Mouse (Mus musculus): ENCODE measurements around the gene Il1b. TPM values are rescaled to one million over a fixed set of nuclear protein-coding genes. Genes with fewer than 3 reads are reported as not detected.

The Il1b gene
- polyA plus RNA-seq, 1 experiment from 2014 or later: not detected

GRCm38 (mm10) chr2:129398176-129398575 is 27.2 kb upstream of the Il1b start:
- Histone ChIP-seq H3K9me3 (no peaks in the 10 kb centered on the region), H3K4me3 (no peak overlapping the region), H3K27ac (replicated peaks) (no peak overlapping the region), H3K27me3 (replicated peaks) (no peaks in the 10 kb centered on the region), H3K4me1 (no peaks in the 10 kb centered on the region), H3K4me2 (no peak overlapping the region), H3K9ac (no peak overlapping the region), H3K36me3 (no peaks in the 10 kb centered on the region)
- WGBS: 68% methylated on average over 3 of the region's 3 CpGs
- no peak for ATAC-seq (ENCODE audit: extremely low read depth, insufficient number of reproducible peaks, low FRiP score, low TSS enrichment)

DNA sequence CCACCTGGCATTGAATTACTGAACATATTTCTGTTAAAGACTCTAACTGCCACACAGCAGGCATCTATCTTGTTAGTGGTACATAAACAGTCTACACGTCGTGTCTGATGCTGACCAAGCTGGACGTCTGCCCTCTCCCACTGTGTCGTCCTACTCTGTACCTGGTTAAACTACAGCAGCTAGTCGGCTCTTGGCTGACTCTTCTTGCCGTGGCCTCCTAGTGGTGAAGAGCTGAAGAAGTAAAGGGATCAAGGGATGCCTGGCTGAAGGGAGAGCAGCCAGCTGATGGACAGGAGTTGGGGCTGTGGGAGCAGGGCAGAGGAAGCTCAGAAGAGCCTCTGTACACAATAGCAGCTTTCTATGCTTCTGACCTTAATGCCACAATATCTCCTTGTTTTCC is 22.6 kb upstream of the Il1b start:
- Histone ChIP-seq H3K4me1 (no peaks in the 10 kb centered on the region), H3K36me3 (no peaks in the 10 kb centered on the region), H3K4me2 (no peak overlapping the region), H3K9ac (no peak overlapping the region), H3K9me3 (no peaks in the 10 kb centered on the region), H3K4me3 (no peak overlapping the region), H3K27me3 (replicated peaks) (no peaks in the 10 kb centered on the region), H3K27ac (replicated peaks) (no peak overlapping the region)
- 23% methylated on average over 6 of the region's 6 CpGs for WGBS
- ATAC-seq (ENCODE audit: extremely low read depth, insufficient number of reproducible peaks, low FRiP score, low TSS enrichment): no peak

DNA sequence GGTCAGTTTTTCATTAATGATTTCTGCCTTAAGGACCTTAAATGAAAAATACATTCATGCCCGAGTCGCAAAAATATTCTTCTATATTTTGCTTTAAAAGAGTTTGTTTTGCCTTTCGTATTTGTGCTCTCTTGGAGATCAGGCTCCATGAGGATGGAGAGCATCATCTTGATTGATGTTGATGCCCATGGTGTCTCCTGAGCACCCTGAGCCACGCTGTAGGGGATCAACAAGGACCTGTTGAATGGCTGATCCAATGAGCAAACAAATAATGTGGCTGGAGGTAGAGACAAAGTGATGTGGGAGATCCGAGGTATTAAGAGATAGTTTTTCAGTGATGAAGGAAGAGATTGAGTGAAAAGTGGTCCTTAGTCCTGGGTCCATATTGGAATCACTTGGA is 19.2 kb upstream of the Il1b start:
- Histone ChIP-seq H3K9ac (no peak overlapping the region), H3K4me3 (no peak overlapping the region), H3K4me2 (no peak overlapping the region), H3K36me3 (no peaks in the 10 kb centered on the region), H3K27ac (replicated peaks) (no peak overlapping the region), H3K4me1 (no peaks in the 10 kb centered on the region), H3K9me3 (no peaks in the 10 kb centered on the region), H3K27me3 (replicated peaks) (no peaks in the 10 kb centered on the region)
- no peak for ATAC-seq (ENCODE audit: extremely low read depth, insufficient number of reproducible peaks, low FRiP score, low TSS enrichment)
- WGBS: 78% methylated on average over 5 of the region's 5 CpGs

GRCm38 (mm10) chr2:129389323-129389722 is 18.4 kb upstream of the Il1b start:
- no peak overlapping the region for H3K9ac ChIP-seq
- H3K27ac ChIP-seq (replicated peaks): no peak overlapping the region
- ATAC-seq (ENCODE audit: extremely low read depth, insufficient number of reproducible peaks, low FRiP score, low TSS enrichment): no peak
- no peak overlapping the region for H3K4me3 ChIP-seq
- no peaks in the 10 kb centered on the region for H3K27me3 ChIP-seq (replicated peaks)
- H3K9me3 ChIP-seq: no peaks in the 10 kb centered on the region
- peaks cover 2% of the 10 kb centered on the region for H3K4me1 ChIP-seq
- WGBS: 49% methylated on average over 2 of the region's 2 CpGs
- no peak overlapping the region for H3K4me2 ChIP-seq
- no peaks in the 10 kb centered on the region for H3K36me3 ChIP-seq

GRCm38 (mm10) chr2:129385331-129385730 is 14.4 kb upstream of the Il1b start:
- WGBS: 76% methylated on average over 3 of the region's 3 CpGs
- Histone ChIP-seq H3K27me3 (replicated peaks) (no peaks in the 10 kb centered on the region), H3K9ac (no peak overlapping the region), H3K36me3 (no peaks in the 10 kb centered on the region), H3K9me3 (no peaks in the 10 kb centered on the region), H3K4me2 (no peak overlapping the region), H3K27ac (replicated peaks) (no peak overlapping the region), H3K4me1 (peaks cover 14% of the 10 kb centered on the region), H3K4me3 (no peak overlapping the region)
- ATAC-seq (ENCODE audit: extremely low read depth, insufficient number of reproducible peaks, low FRiP score, low TSS enrichment): no peak

- no peak for ATAC-seq (ENCODE audit: extremely low read depth, insufficient number of reproducible peaks, low FRiP score, low TSS enrichment)
- peaks cover 14% of the 10 kb centered on the region for H3K4me1 ChIP-seq
Observed at GRCm38 (mm10) chr2:129384272-129384660, 13.3 kb upstream of the Il1b start.

GRCm38 (mm10) chr2:129383512-129384271 is 12.8 kb upstream of the Il1b start:
- H3K9me3 ChIP-seq: no peaks in the 10 kb centered on the region
- H3K4me1 ChIP-seq: peaks cover 14% of the 10 kb centered on the region
- H3K4me2 ChIP-seq: no peak overlapping the region
- peak; percentile 56; the same call in 1 of the 2 replicates for ATAC-seq (ENCODE audit: extremely low read depth, insufficient number of reproducible peaks, low FRiP score, low TSS enrichment)
- no peaks in the 10 kb centered on the region for H3K27me3 ChIP-seq (replicated peaks)
- H3K27ac ChIP-seq (replicated peaks): peak overlapping the region; percentile 53
- H3K4me3 ChIP-seq: no peak overlapping the region
- WGBS: 46% methylated on average over 8 of the region's 8 CpGs
- no peak overlapping the region for H3K9ac ChIP-seq
- no peaks in the 10 kb centered on the region for H3K36me3 ChIP-seq

More at GRCm38 (mm10) chr2:129384272-129384660, 13.3 kb upstream of the Il1b start:
- Histone ChIP-seq H3K36me3 (no peaks in the 10 kb centered on the region), H3K4me2 (no peak overlapping the region), H3K9me3 (no peaks in the 10 kb centered on the region), H3K9ac (no peak overlapping the region), H3K27me3 (replicated peaks) (no peaks in the 10 kb centered on the region), H3K27ac (replicated peaks) (peak overlapping the region; percentile 53), H3K4me3 (no peak overlapping the region)
- WGBS: 71% methylated on average over 8 of the region's 8 CpGs

DNA sequence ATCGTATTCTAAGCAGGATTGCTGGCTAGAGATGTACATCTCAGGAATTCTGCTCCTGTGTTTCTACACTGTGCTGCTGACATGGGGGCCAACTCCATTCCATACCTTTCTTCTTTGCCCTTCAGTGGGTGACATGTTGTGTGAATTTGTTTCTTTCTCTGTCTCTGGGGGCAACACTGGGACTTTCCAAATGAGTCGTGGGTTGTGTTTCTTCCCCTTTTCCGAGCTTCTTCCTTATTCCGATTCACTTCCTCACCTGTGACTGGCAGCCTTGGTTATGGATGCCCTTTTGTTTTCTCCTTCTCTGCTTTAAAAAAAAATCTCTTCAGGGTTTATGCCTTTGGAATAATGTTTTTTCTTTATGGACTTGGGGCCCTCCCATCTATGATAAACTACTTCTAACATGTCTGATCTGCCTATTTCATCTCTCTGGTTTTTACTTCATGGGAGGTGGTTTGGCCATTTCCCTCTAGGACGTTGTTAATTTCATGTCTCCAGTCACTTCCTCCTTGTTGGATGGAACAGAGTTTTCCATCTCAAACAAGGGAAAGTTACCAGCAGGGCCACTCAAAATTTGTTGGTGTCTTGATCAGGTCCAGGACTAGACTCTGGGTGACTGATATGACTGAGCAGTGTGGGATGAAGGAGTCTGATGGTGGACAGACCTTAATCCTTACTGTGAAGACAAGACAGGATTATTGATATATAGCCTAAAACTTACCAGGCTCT is 10.0 kb upstream of the Il1b start:
- Histone ChIP-seq H3K4me1 (peaks cover 14% of the 10 kb centered on the region), H3K4me3 (no peak overlapping the region), H3K36me3 (no peaks in the 10 kb centered on the region), H3K9ac (no peak overlapping the region), H3K27me3 (replicated peaks) (no peaks in the 10 kb centered on the region), H3K9me3 (no peaks in the 10 kb centered on the region), H3K27ac (replicated peaks) (no peak overlapping the region), H3K4me2 (no peak overlapping the region)
- ATAC-seq (ENCODE audit: extremely low read depth, insufficient number of reproducible peaks, low FRiP score, low TSS enrichment): no peak
- WGBS: 76% methylated on average over 5 of the region's 5 CpGs

DNA sequence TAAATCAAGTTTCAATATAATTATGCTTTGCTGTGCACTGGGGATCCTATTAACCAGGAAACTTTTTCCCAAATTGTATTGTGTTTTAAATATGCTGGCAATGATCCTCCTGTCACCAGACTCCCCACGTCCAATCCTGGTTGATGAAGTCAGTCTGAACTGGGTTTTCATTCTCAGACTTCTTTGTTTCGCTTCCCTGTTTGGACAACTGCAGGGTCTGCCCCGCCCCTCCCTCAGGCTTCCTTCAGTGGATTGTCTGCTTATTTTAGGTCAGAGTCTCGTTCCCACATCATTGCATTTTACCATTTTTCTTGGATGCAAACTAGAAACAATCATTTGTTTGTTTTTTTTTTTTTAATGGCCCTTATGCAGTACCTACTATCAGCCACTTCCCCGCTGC is 9.3 kb upstream of the Il1b start:
- Histone ChIP-seq H3K4me3 (no peak overlapping the region), H3K9ac (no peak overlapping the region), H3K27ac (replicated peaks) (no peak overlapping the region), H3K36me3 (no peaks in the 10 kb centered on the region), H3K9me3 (no peaks in the 10 kb centered on the region), H3K4me1 (peaks cover 14% of the 10 kb centered on the region), H3K27me3 (replicated peaks) (no peaks in the 10 kb centered on the region), H3K4me2 (no peak overlapping the region)
- WGBS: 63% methylated on average over 5 of the region's 5 CpGs
- no peak for ATAC-seq (ENCODE audit: extremely low read depth, insufficient number of reproducible peaks, low FRiP score, low TSS enrichment)

GRCm38 (mm10) chr2:129373307-129373706 is 2.4 kb upstream of the Il1b start:
- no peak for ATAC-seq (ENCODE audit: extremely low read depth, insufficient number of reproducible peaks, low FRiP score, low TSS enrichment)
- H3K9me3 ChIP-seq: no peaks in the 10 kb centered on the region
- no peak overlapping the region for H3K27ac ChIP-seq (replicated peaks)
- H3K4me3 ChIP-seq: no peak overlapping the region
- H3K4me2 ChIP-seq: no peak overlapping the region
- no peaks in the 10 kb centered on the region for H3K36me3 ChIP-seq
- no peak overlapping the region for H3K9ac ChIP-seq
- H3K4me1 ChIP-seq: no peaks in the 10 kb centered on the region
- no peaks in the 10 kb centered on the region for H3K27me3 ChIP-seq (replicated peaks)
- 82% methylated on average over 4 of the region's 4 CpGs for WGBS

GRCm38 (mm10) chr2:129369615-129370014 is 1.3 kb downstream of the Il1b start:
- WGBS: 63% methylated on average over 3 of the region's 3 CpGs
- ATAC-seq (ENCODE audit: extremely low read depth, insufficient number of reproducible peaks, low FRiP score, low TSS enrichment): no peak
- H3K4me1 ChIP-seq: no peaks in the 10 kb centered on the region

DNA sequence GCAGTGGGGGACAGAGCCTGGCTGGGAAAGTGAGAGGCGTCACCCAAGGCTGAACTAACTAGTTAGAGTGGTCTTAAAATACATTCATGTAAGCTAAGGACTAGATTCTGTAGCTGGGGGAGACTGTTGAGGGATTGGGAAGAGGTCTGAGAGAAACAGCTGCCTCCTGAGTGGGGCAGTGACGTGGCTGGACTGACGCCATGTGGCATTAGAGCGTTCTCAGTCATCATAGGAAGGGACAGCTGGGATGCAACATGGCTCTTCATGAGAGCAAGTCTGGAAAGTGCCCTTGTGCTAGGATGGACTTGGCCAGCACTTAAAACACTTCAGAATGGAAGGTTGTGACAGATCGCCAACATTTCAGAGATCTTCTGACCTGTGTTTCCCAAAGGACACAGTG is 2.1 kb downstream of the Il1b start:
- H3K9ac ChIP-seq: no peak overlapping the region
- no peaks in the 10 kb centered on the region for H3K27me3 ChIP-seq (replicated peaks)
- H3K27ac ChIP-seq (replicated peaks): no peak overlapping the region
- H3K36me3 ChIP-seq: no peaks in the 10 kb centered on the region
- H3K4me2 ChIP-seq: no peak overlapping the region
- H3K4me3 ChIP-seq: no peak overlapping the region
- WGBS: 84% methylated on average over 5 of the region's 5 CpGs
- no peaks in the 10 kb centered on the region for H3K9me3 ChIP-seq
- no peaks in the 10 kb centered on the region for H3K4me1 ChIP-seq
- no peak for ATAC-seq (ENCODE audit: extremely low read depth, insufficient number of reproducible peaks, low FRiP score, low TSS enrichment)

More at GRCm38 (mm10) chr2:129369615-129370014, 1.3 kb downstream of the Il1b start:
- Histone ChIP-seq H3K27ac (replicated peaks) (no peak overlapping the region), H3K36me3 (no peaks in the 10 kb centered on the region), H3K4me2 (peak overlapping the region; percentile 13; the same call in 1 of the 2 replicates), H3K9me3 (no peaks in the 10 kb centered on the region), H3K9ac (no peak overlapping the region), H3K4me3 (no peak overlapping the region), H3K27me3 (replicated peaks) (no peaks in the 10 kb centered on the region)

Data from heart, embryonic 13.5 days (tissue).